Mouse (Mus musculus): Measurements from ENCODE around the gene Ift46. TPM values are rescaled to one million over a fixed set of nuclear protein-coding genes. Genes with fewer than 3 reads are reported as not detected.

Ift46 gene
- polyA plus RNA-seq, 1 experiment from 2014 or later: 52.8 TPM

- TF ChIP-seq CTCF (IDR thresholded peaks at IDR 0.05; ENCODE audit: low read depth): no peak
- H3K4me2 ChIP-seq (replicated peaks; ENCODE audit: low read depth): no peak overlapping the region
- no peak overlapping the region for H3K9ac ChIP-seq (ENCODE audit: low read depth, low read length)
- H3K27me3 ChIP-seq (replicated peaks; ENCODE audit: control insufficient read depth, insufficient read depth, low read length): no peaks in the 10 kb centered on the region
- H3K4me3 ChIP-seq (ENCODE audit: low read depth, low read length): no peak overlapping the region
- 95% methylated on average over 8 of the region's 8 CpGs for WGBS
- H3K4me1 ChIP-seq (replicated peaks; ENCODE audit: control insufficient read depth, insufficient read depth, low read length): no peaks in the 10 kb centered on the region
- no peak for ATAC-seq
- H3K36me3 ChIP-seq (ENCODE audit: control insufficient read depth, insufficient read depth): peaks cover 99% of the 10 kb centered on the region
- no peaks in the 10 kb centered on the region for H3K9me3 ChIP-seq (ENCODE audit: control insufficient read depth)
- H3K27ac ChIP-seq (ENCODE audit: low read depth, low read length): no peak overlapping the region
These were observed 46.5 kb downstream of the Ift46 start for GRCm38 (mm10) chr9:44814179-44814578.

DNA sequence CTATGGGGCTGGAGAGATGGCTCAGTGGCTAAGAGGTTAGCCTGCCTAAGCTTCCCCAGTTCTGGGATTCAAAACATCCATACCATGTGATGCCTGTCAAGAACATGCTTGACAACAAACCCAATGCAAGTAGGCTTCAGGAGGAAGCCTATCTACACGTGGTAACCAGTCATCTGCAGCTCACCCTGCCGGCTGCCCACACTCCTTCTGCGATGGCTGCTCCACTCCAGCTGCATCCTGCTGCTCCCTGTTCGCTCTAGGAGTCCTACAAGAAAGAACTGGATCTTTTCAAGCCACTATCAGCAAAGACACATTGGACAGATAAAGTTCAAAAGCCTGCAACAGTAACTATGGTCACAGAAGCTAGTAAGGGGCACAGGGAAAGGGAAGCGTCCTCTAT is 49.8 kb downstream of the Ift46 start:
- Histone ChIP-seq H3K9me3 (ENCODE audit: control insufficient read depth) (no peaks in the 10 kb centered on the region), H3K4me2 (replicated peaks; ENCODE audit: low read depth) (no peak overlapping the region), H3K27ac (ENCODE audit: low read depth, low read length) (no peak overlapping the region), H3K4me1 (replicated peaks; ENCODE audit: control insufficient read depth, insufficient read depth, low read length) (no peaks in the 10 kb centered on the region), H3K27me3 (replicated peaks; ENCODE audit: control insufficient read depth, insufficient read depth, low read length) (no peaks in the 10 kb centered on the region), H3K9ac (ENCODE audit: low read depth, low read length) (no peak overlapping the region), H3K4me3 (ENCODE audit: low read depth, low read length) (no peak overlapping the region), H3K36me3 (ENCODE audit: control insufficient read depth, insufficient read depth) (peaks cover 100% of the 10 kb centered on the region)
- no peak for ATAC-seq
- no peak for TF ChIP-seq CTCF (IDR thresholded peaks at IDR 0.05; ENCODE audit: low read depth)
- 90% methylated on average over 5 of the region's 5 CpGs for WGBS

- Histone ChIP-seq H3K27me3 (replicated peaks; ENCODE audit: control insufficient read depth, insufficient read depth, low read length) (no peaks in the 10 kb centered on the region), H3K4me1 (replicated peaks; ENCODE audit: control insufficient read depth, insufficient read depth, low read length) (no peaks in the 10 kb centered on the region), H3K4me2 (replicated peaks; ENCODE audit: low read depth) (no peak overlapping the region), H3K9me3 (ENCODE audit: control insufficient read depth) (no peaks in the 10 kb centered on the region), H3K4me3 (ENCODE audit: low read depth, low read length) (no peak overlapping the region), H3K27ac (ENCODE audit: low read depth, low read length) (no peak overlapping the region), H3K9ac (ENCODE audit: low read depth, low read length) (no peak overlapping the region), H3K36me3 (ENCODE audit: control insufficient read depth, insufficient read depth) (peaks cover 98% of the 10 kb centered on the region)
- TF ChIP-seq CTCF (IDR thresholded peaks at IDR 0.05; ENCODE audit: low read depth): no peak
- ATAC-seq: no peak
- WGBS: 90% methylated on average over 15 of the region's 15 CpGs
These were observed 52.5 kb downstream of the Ift46 start for GRCm38 (mm10) chr9:44819920-44820827.

DNA sequence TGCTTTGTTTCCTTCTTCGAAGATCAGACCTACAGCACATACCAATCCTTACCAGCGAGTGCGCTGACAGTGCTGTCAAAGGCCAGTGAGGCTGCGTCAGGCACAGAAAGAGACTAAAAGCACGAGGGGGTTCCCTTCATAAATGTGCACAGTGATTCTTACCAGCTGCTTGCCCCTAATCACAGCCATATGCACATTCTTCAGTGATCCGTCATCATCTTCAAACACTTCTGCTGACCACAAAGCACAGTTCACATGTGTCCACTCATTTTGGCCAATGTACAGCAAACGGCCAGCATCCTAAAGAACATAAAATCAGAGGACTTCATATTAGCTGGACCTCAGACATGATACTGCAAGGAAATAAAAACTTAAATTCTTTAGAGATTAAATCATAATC is 59.0 kb downstream of the Ift46 start:
- no peak overlapping the region for H3K4me3 ChIP-seq (ENCODE audit: low read depth, low read length)
- WGBS: 94% methylated on average over 7 of the region's 7 CpGs
- ATAC-seq: no peak
- H3K27ac ChIP-seq (ENCODE audit: low read depth, low read length): no peak overlapping the region
- no peaks in the 10 kb centered on the region for H3K27me3 ChIP-seq (replicated peaks; ENCODE audit: control insufficient read depth, insufficient read depth, low read length)
- H3K4me2 ChIP-seq (replicated peaks; ENCODE audit: low read depth): no peak overlapping the region
- peaks cover 94% of the 10 kb centered on the region for H3K36me3 ChIP-seq (ENCODE audit: control insufficient read depth, insufficient read depth)
- no peak for TF ChIP-seq CTCF (IDR thresholded peaks at IDR 0.05; ENCODE audit: low read depth)
- no peak overlapping the region for H3K9ac ChIP-seq (ENCODE audit: low read depth, low read length)
- H3K4me1 ChIP-seq (replicated peaks; ENCODE audit: control insufficient read depth, insufficient read depth, low read length): no peaks in the 10 kb centered on the region
- H3K9me3 ChIP-seq (ENCODE audit: control insufficient read depth): no peaks in the 10 kb centered on the region

DNA sequence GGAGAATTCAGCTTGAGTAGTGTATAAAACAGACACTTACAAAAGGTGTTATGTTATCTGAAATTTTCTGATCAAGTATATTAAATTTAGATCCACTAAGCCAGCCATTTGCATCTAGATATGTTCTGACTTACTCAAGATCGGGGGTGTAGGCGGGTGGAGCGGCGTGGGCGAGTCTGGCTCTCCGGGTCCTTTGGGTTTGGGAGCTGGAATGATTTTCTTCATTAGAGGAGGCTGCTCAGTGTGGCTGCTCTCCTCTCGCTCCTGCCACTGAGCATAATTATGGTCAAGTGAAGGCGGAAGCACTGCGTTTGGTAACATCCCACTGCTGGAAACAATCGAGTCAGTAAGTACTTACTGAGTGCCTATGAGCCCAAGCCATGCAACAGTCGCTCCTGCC is 61.2 kb downstream of the Ift46 start:
- no peak overlapping the region for H3K4me3 ChIP-seq (ENCODE audit: low read depth, low read length)
- no peaks in the 10 kb centered on the region for H3K27me3 ChIP-seq (replicated peaks; ENCODE audit: control insufficient read depth, insufficient read depth, low read length)
- no peak overlapping the region for H3K4me2 ChIP-seq (replicated peaks; ENCODE audit: low read depth)
- H3K9me3 ChIP-seq (ENCODE audit: control insufficient read depth): no peaks in the 10 kb centered on the region
- H3K27ac ChIP-seq (ENCODE audit: low read depth, low read length): no peak overlapping the region; the same call in 1 of the 2 replicates
- 94% methylated on average over 11 of the region's 11 CpGs for WGBS
- TF ChIP-seq CTCF (IDR thresholded peaks at IDR 0.05; ENCODE audit: low read depth): no peak
- no peak for ATAC-seq
- no peaks in the 10 kb centered on the region for H3K4me1 ChIP-seq (replicated peaks; ENCODE audit: control insufficient read depth, insufficient read depth, low read length)
- H3K36me3 ChIP-seq (ENCODE audit: control insufficient read depth, insufficient read depth): peaks cover 92% of the 10 kb centered on the region
- no peak overlapping the region for H3K9ac ChIP-seq (ENCODE audit: low read depth, low read length)

GRCm38 (mm10) chr9:44830506-44830905 is 62.8 kb downstream of the Ift46 start:
- no peak for TF ChIP-seq CTCF (IDR thresholded peaks at IDR 0.05; ENCODE audit: low read depth)
- H3K27ac ChIP-seq (ENCODE audit: low read depth, low read length): no peak overlapping the region
- no peak overlapping the region for H3K4me3 ChIP-seq (ENCODE audit: low read depth, low read length)
- H3K27me3 ChIP-seq (replicated peaks; ENCODE audit: control insufficient read depth, insufficient read depth, low read length): no peaks in the 10 kb centered on the region
- H3K36me3 ChIP-seq (ENCODE audit: control insufficient read depth, insufficient read depth): peaks cover 94% of the 10 kb centered on the region
- H3K9ac ChIP-seq (ENCODE audit: low read depth, low read length): no peak overlapping the region
- no peaks in the 10 kb centered on the region for H3K4me1 ChIP-seq (replicated peaks; ENCODE audit: control insufficient read depth, insufficient read depth, low read length)
- 76% methylated on average over 2 of the region's 2 CpGs for WGBS
- no peaks in the 10 kb centered on the region for H3K9me3 ChIP-seq (ENCODE audit: control insufficient read depth)
- ATAC-seq: no peak
- H3K4me2 ChIP-seq (replicated peaks; ENCODE audit: low read depth): no peak overlapping the region
